Mouse (Mus musculus): ENCODE results near the gene Galk2. TPM values are rescaled to one million over a fixed set of nuclear protein-coding genes. Genes with fewer than 3 reads are reported as not detected.

Gene Galk2
- polyA plus RNA-seq, 1 experiment from 2014 or later = 33.4 TPM

DNA sequence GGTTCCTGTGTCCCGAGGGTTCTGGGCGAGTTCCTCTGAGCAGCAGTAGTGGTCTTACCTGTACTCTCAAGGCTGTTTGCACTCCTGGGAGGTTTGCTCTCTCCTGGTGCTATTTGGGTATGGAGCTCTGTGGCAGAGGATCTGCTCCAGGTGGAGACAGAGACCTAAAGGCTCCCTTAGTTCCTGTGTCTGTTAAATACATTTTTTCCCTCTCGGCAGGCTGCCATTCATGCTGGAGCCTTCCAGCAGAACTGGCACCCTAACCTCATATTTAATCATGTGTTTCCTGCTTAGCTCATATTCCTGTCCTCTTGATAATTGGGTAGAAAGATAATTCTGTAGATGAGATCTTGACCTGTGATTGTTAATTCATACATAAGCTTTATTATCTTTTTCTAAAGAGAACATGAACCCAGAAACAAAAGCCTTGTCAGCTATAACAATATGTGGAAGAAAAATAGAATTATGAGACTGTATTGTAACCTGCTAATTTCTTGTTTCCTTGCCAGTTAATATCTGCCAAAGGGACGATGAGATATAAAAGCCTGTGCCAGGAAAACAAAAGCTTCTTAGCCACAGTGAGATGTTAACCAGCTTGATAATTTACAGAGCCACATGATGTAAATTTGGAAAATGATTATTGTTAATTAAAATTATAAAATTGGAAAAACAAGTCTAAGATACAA lies 27.1 kb downstream of the Galk2 start:
- 79% methylated on average over 4 of the region's 4 CpGs for WGBS
- no peaks in the 10 kb centered on the region for H3K4me1 ChIP-seq (ENCODE audit: control insufficient read depth, insufficient read depth, low read length)
- no peaks in the 10 kb centered on the region for H3K36me3 ChIP-seq (ENCODE audit: control insufficient read depth, insufficient read depth, low read length)
- H3K9me3 ChIP-seq (ENCODE audit: control insufficient read depth, low read length) = no peaks in the 10 kb centered on the region
- H3K4me3 ChIP-seq (ENCODE audit: low read depth, low read length) = no peak overlapping the region
- no peak overlapping the region for H3K27ac ChIP-seq (ENCODE audit: low read depth, low read length)
- H3K27me3 ChIP-seq (ENCODE audit: control insufficient read depth, insufficient read depth, low read length) = no peaks in the 10 kb centered on the region
- no peak overlapping the region for H3K4me2 ChIP-seq (ENCODE audit: low read depth, low read length)
- ATAC-seq (ENCODE audit: low read depth) = no peak
- H3K9ac ChIP-seq (replicated peaks; ENCODE audit: low read depth, low read length) = no peak overlapping the region

GRCm38 (mm10) chr2:125893096-125893495 lies 34.2 kb downstream of the Galk2 start:
- Histone ChIP-seq H3K36me3 (ENCODE audit: control insufficient read depth, insufficient read depth, low read length) (no peaks in the 10 kb centered on the region), H3K27me3 (ENCODE audit: control insufficient read depth, insufficient read depth, low read length) (no peaks in the 10 kb centered on the region), H3K4me2 (ENCODE audit: low read depth, low read length) (no peak overlapping the region), H3K4me1 (ENCODE audit: control insufficient read depth, insufficient read depth, low read length) (no peaks in the 10 kb centered on the region), H3K4me3 (ENCODE audit: low read depth, low read length) (no peak overlapping the region), H3K9me3 (ENCODE audit: control insufficient read depth, low read length) (no peaks in the 10 kb centered on the region), H3K27ac (ENCODE audit: low read depth, low read length) (no peak overlapping the region), H3K9ac (replicated peaks; ENCODE audit: low read depth, low read length) (no peak overlapping the region)
- 47% methylated on average over 6 of the region's 6 CpGs for WGBS
- no peak for ATAC-seq (ENCODE audit: low read depth)

DNA sequence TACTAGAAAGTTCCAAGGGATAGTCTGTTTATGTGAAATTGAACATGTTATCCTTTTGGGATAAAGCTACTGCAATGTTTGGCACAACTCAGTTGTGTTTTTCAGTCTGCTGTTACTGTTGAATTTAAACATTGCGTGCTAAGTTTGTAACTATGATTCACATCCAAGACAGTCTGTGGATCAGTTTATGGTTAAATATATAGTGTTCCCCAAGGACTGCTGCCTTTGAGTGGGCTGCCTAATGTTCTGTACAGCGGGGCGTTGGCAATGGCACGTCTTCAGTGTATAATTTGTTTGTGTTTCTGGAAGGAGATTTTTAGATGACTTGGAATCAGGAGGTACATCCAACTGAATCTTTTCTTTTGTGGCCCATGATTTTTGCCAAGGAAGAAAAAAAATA lies 36.2 kb downstream of the Galk2 start:
- H3K4me3 ChIP-seq (ENCODE audit: low read depth, low read length) = no peak overlapping the region
- no peak overlapping the region for H3K4me2 ChIP-seq (ENCODE audit: low read depth, low read length)
- H3K9ac ChIP-seq (replicated peaks; ENCODE audit: low read depth, low read length) = no peak overlapping the region
- no peak for ATAC-seq (ENCODE audit: low read depth)
- H3K9me3 ChIP-seq (ENCODE audit: control insufficient read depth, low read length) = no peaks in the 10 kb centered on the region
- H3K36me3 ChIP-seq (ENCODE audit: control insufficient read depth, insufficient read depth, low read length) = no peaks in the 10 kb centered on the region
- WGBS = 65% methylated on average over 4 of the region's 4 CpGs
- no peaks in the 10 kb centered on the region for H3K27me3 ChIP-seq (ENCODE audit: control insufficient read depth, insufficient read depth, low read length)
- H3K27ac ChIP-seq (ENCODE audit: low read depth, low read length) = no peak overlapping the region
- no peaks in the 10 kb centered on the region for H3K4me1 ChIP-seq (ENCODE audit: control insufficient read depth, insufficient read depth, low read length)

DNA sequence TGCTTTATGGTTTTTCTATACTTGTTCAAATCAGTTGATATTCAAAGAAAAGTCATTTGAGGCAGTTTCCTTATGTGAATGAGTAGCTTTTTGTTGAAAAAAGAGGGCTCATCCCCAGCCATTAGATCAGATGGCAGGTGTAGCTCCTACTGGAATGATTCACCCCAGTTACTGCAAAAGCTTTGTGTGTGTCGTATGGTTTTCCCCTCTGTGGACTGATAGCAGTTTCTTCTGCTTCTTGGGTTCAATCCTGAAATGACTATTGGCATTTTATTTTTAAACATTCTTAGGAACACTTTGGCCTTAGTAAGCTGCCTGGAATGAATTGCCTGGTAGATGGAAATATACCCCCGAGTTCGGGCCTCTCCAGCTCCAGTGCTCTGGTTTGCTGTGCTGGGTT lies 37.4 kb downstream of the Galk2 start:
- no peak overlapping the region for H3K4me2 ChIP-seq (ENCODE audit: low read depth, low read length)
- H3K4me3 ChIP-seq (ENCODE audit: low read depth, low read length) = no peak overlapping the region
- no peak overlapping the region for H3K27ac ChIP-seq (ENCODE audit: low read depth, low read length)
- ATAC-seq (ENCODE audit: low read depth) = no peak
- no peaks in the 10 kb centered on the region for H3K9me3 ChIP-seq (ENCODE audit: control insufficient read depth, low read length)
- no peaks in the 10 kb centered on the region for H3K27me3 ChIP-seq (ENCODE audit: control insufficient read depth, insufficient read depth, low read length)
- no peaks in the 10 kb centered on the region for H3K4me1 ChIP-seq (ENCODE audit: control insufficient read depth, insufficient read depth, low read length)
- no peaks in the 10 kb centered on the region for H3K36me3 ChIP-seq (ENCODE audit: control insufficient read depth, insufficient read depth, low read length)
- H3K9ac ChIP-seq (replicated peaks; ENCODE audit: low read depth, low read length) = no peak overlapping the region
- WGBS = 91% methylated on average over 3 of the region's 3 CpGs

DNA sequence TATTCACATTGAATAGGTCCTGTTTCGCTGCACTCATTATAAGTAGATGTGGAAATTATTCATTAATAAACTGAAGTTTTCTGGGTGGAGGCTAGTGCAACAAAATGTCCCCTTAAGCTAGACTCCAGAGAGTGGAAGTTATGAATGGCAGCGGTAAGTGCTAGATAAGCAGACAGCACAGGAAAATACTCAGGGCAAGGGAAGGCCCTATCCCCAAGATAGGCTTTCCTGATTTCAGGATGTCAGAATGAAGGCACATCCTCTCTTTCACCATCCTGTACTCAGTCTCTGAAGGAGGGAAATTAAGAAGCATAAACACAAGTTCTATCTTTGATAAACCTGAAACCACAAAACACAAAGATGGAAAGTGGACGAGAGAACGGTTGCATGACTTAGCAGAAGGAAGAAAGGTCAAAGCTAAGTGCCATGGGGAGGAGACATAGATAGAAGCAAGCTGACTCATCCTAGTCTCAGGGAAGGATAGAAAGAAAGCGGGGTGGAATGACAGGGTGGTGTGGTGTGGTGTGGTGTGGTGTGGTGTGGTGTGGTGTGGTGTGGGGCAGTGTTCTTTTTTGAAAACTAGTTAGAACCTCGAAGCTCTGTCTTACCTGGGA lies 42.0 kb downstream of the Galk2 start:
- Histone ChIP-seq H3K27ac (ENCODE audit: low read depth, low read length) (no peak overlapping the region), H3K9ac (replicated peaks; ENCODE audit: low read depth, low read length) (no peak overlapping the region), H3K36me3 (ENCODE audit: control insufficient read depth, insufficient read depth, low read length) (no peaks in the 10 kb centered on the region), H3K4me3 (ENCODE audit: low read depth, low read length) (no peak overlapping the region), H3K4me1 (ENCODE audit: control insufficient read depth, insufficient read depth, low read length) (no peaks in the 10 kb centered on the region), H3K4me2 (ENCODE audit: low read depth, low read length) (no peak overlapping the region), H3K9me3 (ENCODE audit: control insufficient read depth, low read length) (no peaks in the 10 kb centered on the region), H3K27me3 (ENCODE audit: control insufficient read depth, insufficient read depth, low read length) (no peaks in the 10 kb centered on the region)
- no peak for ATAC-seq (ENCODE audit: low read depth)
- WGBS = 88% methylated on average over 6 of the region's 6 CpGs

DNA sequence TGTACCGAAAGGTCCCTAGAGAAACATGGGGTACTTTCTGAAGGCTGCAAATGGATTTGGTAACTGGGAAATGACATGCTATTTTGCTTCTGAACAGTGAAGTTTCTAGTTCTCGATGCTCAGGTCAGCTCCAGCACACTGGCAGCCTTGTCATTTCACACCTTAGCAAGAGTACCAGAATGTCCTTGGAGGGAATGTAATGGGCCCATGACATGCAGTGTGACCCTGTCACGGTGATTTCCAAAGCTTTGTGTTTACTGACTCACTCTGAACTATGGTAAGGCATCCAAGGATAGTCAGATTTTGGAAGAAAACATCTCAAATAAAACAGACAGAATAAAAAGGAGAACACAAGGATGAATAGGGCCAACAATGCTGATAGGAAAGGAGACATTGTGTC lies 42.5 kb downstream of the Galk2 start:
- no peak overlapping the region for H3K4me3 ChIP-seq (ENCODE audit: low read depth, low read length)
- WGBS = 88% methylated on average over 3 of the region's 3 CpGs

GRCm38 (mm10) chr2:125906407-125907066 lies 47.6 kb downstream of the Galk2 start:
- no peak overlapping the region for H3K4me2 ChIP-seq (ENCODE audit: low read depth, low read length)
- H3K27me3 ChIP-seq (ENCODE audit: control insufficient read depth, insufficient read depth, low read length) = no peaks in the 10 kb centered on the region

More for the DNA sequence above, 42.5 kb downstream of the Galk2 start:
- Histone ChIP-seq H3K27ac (ENCODE audit: low read depth, low read length) (no peak overlapping the region), H3K36me3 (ENCODE audit: control insufficient read depth, insufficient read depth, low read length) (no peaks in the 10 kb centered on the region), H3K9me3 (ENCODE audit: control insufficient read depth, low read length) (no peaks in the 10 kb centered on the region), H3K4me2 (ENCODE audit: low read depth, low read length) (no peak overlapping the region), H3K4me1 (ENCODE audit: control insufficient read depth, insufficient read depth, low read length) (no peaks in the 10 kb centered on the region), H3K27me3 (ENCODE audit: control insufficient read depth, insufficient read depth, low read length) (no peaks in the 10 kb centered on the region), H3K9ac (replicated peaks; ENCODE audit: low read depth, low read length) (no peak overlapping the region)
- no peak for ATAC-seq (ENCODE audit: low read depth)

GRCm38 (mm10) chr2:125907580-125908255 lies 48.8 kb downstream of the Galk2 start:
- H3K36me3 ChIP-seq (ENCODE audit: control insufficient read depth, insufficient read depth, low read length) = no peaks in the 10 kb centered on the region
- no peak overlapping the region for H3K27ac ChIP-seq (ENCODE audit: low read depth, low read length)
- no peaks in the 10 kb centered on the region for H3K27me3 ChIP-seq (ENCODE audit: control insufficient read depth, insufficient read depth, low read length)
- H3K4me2 ChIP-seq (ENCODE audit: low read depth, low read length) = no peak overlapping the region
- H3K9ac ChIP-seq (replicated peaks; ENCODE audit: low read depth, low read length) = no peak overlapping the region
- no peak for ATAC-seq (ENCODE audit: low read depth)
- no peaks in the 10 kb centered on the region for H3K9me3 ChIP-seq (ENCODE audit: control insufficient read depth, low read length)
- no peaks in the 10 kb centered on the region for H3K4me1 ChIP-seq (ENCODE audit: control insufficient read depth, insufficient read depth, low read length)
- H3K4me3 ChIP-seq (ENCODE audit: low read depth, low read length) = no peak overlapping the region
- WGBS = 89% methylated on average over 4 of the region's 4 CpGs

More at GRCm38 (mm10) chr2:125906407-125907066, 47.6 kb downstream of the Galk2 start:
- Histone ChIP-seq H3K4me3 (ENCODE audit: low read depth, low read length) (no peak overlapping the region), H3K9ac (replicated peaks; ENCODE audit: low read depth, low read length) (no peak overlapping the region), H3K4me1 (ENCODE audit: control insufficient read depth, insufficient read depth, low read length) (no peaks in the 10 kb centered on the region), H3K36me3 (ENCODE audit: control insufficient read depth, insufficient read depth, low read length) (no peaks in the 10 kb centered on the region), H3K9me3 (ENCODE audit: control insufficient read depth, low read length) (no peaks in the 10 kb centered on the region), H3K27ac (ENCODE audit: low read depth, low read length) (no peak overlapping the region)
- 84% methylated on average over 4 of the region's 4 CpGs for WGBS
- ATAC-seq (ENCODE audit: low read depth) = no peak

DNA sequence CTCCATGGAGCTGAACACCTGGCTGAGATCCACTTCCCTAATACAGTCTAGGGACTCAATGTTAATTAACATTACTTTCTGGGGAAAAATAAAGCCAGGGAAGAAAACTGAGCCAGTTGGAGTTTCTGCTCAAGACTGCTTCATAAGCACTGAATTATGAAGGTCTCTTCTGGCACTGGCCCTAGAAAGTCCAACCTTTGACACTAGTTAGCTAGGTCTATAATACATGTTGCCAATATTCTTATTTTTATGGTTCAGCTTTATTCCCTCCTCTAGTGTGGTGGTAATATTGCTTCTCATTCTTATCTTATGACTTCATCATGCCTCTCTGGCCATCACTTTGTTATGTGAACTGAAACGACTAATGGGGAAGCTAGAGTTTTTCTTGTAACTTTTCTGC lies 55.3 kb downstream of the Galk2 start:
- Histone ChIP-seq H3K27me3 (ENCODE audit: control insufficient read depth, insufficient read depth, low read length) (no peaks in the 10 kb centered on the region), H3K9me3 (ENCODE audit: control insufficient read depth, low read length) (no peaks in the 10 kb centered on the region), H3K4me1 (ENCODE audit: control insufficient read depth, insufficient read depth, low read length) (peaks cover 7% of the 10 kb centered on the region; the same call in 1 of the 2 replicates), H3K4me3 (ENCODE audit: low read depth, low read length) (no peak overlapping the region), H3K9ac (replicated peaks; ENCODE audit: low read depth, low read length) (no peak overlapping the region), H3K36me3 (ENCODE audit: control insufficient read depth, insufficient read depth, low read length) (no peaks in the 10 kb centered on the region), H3K27ac (ENCODE audit: low read depth, low read length) (no peak overlapping the region), H3K4me2 (ENCODE audit: low read depth, low read length) (no peak overlapping the region)
- 77% methylated on average over 1 of the region's 1 CpGs for WGBS
- ATAC-seq (ENCODE audit: low read depth) = no peak
